Mouse (Mus musculus): Measurements from ENCODE around the gene Cep57l1.

The Cep57l1 gene

GRCm38 (mm10) chr10:41816516-41816915 lies 6.8 kb upstream of the Cep57l1 start:
- no peak for DNase-seq (ENCODE audit: low spot score)

- no peak for DNase-seq (ENCODE audit: low spot score)
Observed at GRCm38 (mm10) chr10:41814305-41814853, 4.7 kb upstream of the Cep57l1 start.

GRCm38 (mm10) chr10:41812566-41812965 lies 2.9 kb upstream of the Cep57l1 start:
- DNase-seq (ENCODE audit: low spot score): no peak

GRCm38 (mm10) chr10:41810564-41811455 lies 1.1 kb upstream of the Cep57l1 start:
- DNase-seq (ENCODE audit: low spot score): peak; percentile 42

GRCm38 (mm10) chr10:41809080-41809770 lies 446 bp downstream of the Cep57l1 start:
- DNase-seq (ENCODE audit: low spot score): peak; percentile 97

GRCm38 (mm10) chr10:41805729-41806355 lies 3.8 kb downstream of the Cep57l1 start:
- DNase-seq (ENCODE audit: low spot score): no peak

GRCm38 (mm10) chr10:41804711-41805110 lies 5.0 kb downstream of the Cep57l1 start:
- DNase-seq (ENCODE audit: low spot score): no peak

GRCm38 (mm10) chr10:41803467-41803866 lies 6.2 kb downstream of the Cep57l1 start:
- DNase-seq (ENCODE audit: low spot score): no peak

GRCm38 (mm10) chr10:41797253-41797652 lies 12.4 kb downstream of the Cep57l1 start:
- no peak for DNase-seq (ENCODE audit: low spot score)

GRCm38 (mm10) chr10:41792375-41792774 lies 17.3 kb downstream of the Cep57l1 start:
- DNase-seq (ENCODE audit: low spot score): no peak

- no peak for DNase-seq (ENCODE audit: low spot score)
Observed at GRCm38 (mm10) chr10:41767254-41767653, 42.4 kb downstream of the Cep57l1 start.

- DNase-seq (ENCODE audit: low spot score): peak; percentile 27
Observed at GRCm38 (mm10) chr10:41766280-41766679, 43.4 kb downstream of the Cep57l1 start.

GRCm38 (mm10) chr10:41765586-41765985 lies 44.1 kb downstream of the Cep57l1 start:
- no peak for DNase-seq (ENCODE audit: low spot score)

GRCm38 (mm10) chr10:41763741-41764385 lies 45.8 kb downstream of the Cep57l1 start:
- DNase-seq (ENCODE audit: low spot score): no peak

GRCm38 (mm10) chr10:41760866-41761265 lies 48.8 kb downstream of the Cep57l1 start:
- DNase-seq (ENCODE audit: low spot score): peak; percentile 9

GRCm38 (mm10) chr10:41758041-41758440 lies 51.6 kb downstream of the Cep57l1 start:
- no peak for DNase-seq (ENCODE audit: low spot score)

- DNase-seq (ENCODE audit: low spot score): no peak
Observed at GRCm38 (mm10) chr10:41757226-41757625, 52.4 kb downstream of the Cep57l1 start.

- DNase-seq (ENCODE audit: low spot score): no peak
Observed at GRCm38 (mm10) chr10:41751867-41752480, 57.7 kb downstream of the Cep57l1 start.

- no peak for DNase-seq (ENCODE audit: low spot score)
Observed at GRCm38 (mm10) chr10:41749306-41749705, 60.4 kb downstream of the Cep57l1 start.

GRCm38 (mm10) chr10:41746554-41746953 lies 63.1 kb downstream of the Cep57l1 start:
- no peak for DNase-seq (ENCODE audit: low spot score)

- DNase-seq (ENCODE audit: low spot score): no peak
Observed at GRCm38 (mm10) chr10:41744006-41744405, 65.7 kb downstream of the Cep57l1 start.

Data from embryo, embryonic 10.5 days (tissue).